10 mouse cellular contexts compared by ENCODE assay signal in the genomic region with DNA sequence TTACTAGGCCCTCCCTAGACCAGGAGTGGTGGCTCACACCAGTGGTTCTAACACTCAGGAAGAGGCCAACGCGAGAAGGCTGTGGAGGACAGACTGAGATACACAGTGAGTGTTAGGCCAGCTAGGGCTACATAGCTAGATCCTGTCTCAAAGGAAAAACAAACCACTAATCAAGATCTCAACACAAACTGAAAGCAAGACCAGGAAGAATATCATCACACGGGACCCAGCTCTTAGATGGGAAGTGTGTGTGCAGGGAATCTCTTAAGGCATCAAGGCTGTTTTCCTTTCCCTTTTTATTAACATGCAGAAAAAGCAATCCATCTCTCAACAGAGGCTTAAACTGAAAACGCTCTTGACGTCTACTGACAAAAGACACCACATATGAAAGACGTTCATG. TPM values are rescaled to one million over a fixed set of nuclear protein-coding genes. Genes with fewer than 3 reads are reported as not detected.
DNase-seq lines count a peak whose midpoint lies in the region; ATAC-seq and TF ChIP-seq lines count a peak whose summit lies in the region.
"Had no signal": no experiment of that assay in that cellular context is flagged by ENCODE, and none has a peak within 500 bp of the region (broad histone marks: within the 10 kb centered on the region; RNA-seq: fewer than 3 reads in every experiment).

No protein-coding gene starts in this region.

- no peak for TF ChIP-seq CTCF in spleen, adult 2 months (IDR thresholded peaks at IDR 0.05; ENCODE audit: extremely low read depth, insufficient read depth, insufficient read length, insufficient replicate concordance)

- TF ChIP-seq POLR2A in spleen, adult 2 months (IDR thresholded peaks at IDR 0.05; ENCODE audit: low read depth, low read length): no peak

- no peak overlapping the region; the same call in 1 of the 2 replicates for H3K27ac ChIP-seq in spleen, adult 2 months (ENCODE audit: insufficient read depth, low read length)
- peak overlapping the region; percentile 26 for H3K27ac ChIP-seq in liver, embryonic 15.5 days (replicated peaks)
- H3K27ac ChIP-seq: gastrocnemius, adult 2 months had no signal

- WGBS in spleen, adult 2 months: 18% methylated on average over 6 of the region's 6 CpGs
- 14% methylated on average over 6 of the region's 6 CpGs for WGBS in liver, embryonic 15.5 days (ENCODE audit: insufficient replicate concordance)

- peak overlapping the region; percentile 88 for H3K4me2 ChIP-seq in liver, embryonic 15.5 days

- H3K4me1 ChIP-seq in spleen, adult 2 months (ENCODE audit: control insufficient read depth, insufficient read depth, insufficient read length): peaks cover 12% of the 10 kb centered on the region
- H3K4me1 ChIP-seq in liver, embryonic 15.5 days (replicated peaks): peaks cover 57% of the 10 kb centered on the region

- peak overlapping the region; percentile 10; the same call in 1 of the 2 replicates for H3K4me3 ChIP-seq in spleen, adult 2 months (ENCODE audit: extremely low read depth, insufficient read depth, insufficient read length)
- peak overlapping the region; percentile 96 for H3K4me3 ChIP-seq in liver, embryonic 15.5 days (replicated peaks)
- H3K4me3 ChIP-seq: gastrocnemius, adult 2 months had no signal

- no peak for ATAC-seq in CD4-positive, CD25-positive, alpha-beta regulatory T cell, adult 4 months
- ATAC-seq in liver, embryonic 15.5 days (ENCODE audit: insufficient read depth): no peak

- H3K36me3 ChIP-seq in spleen, adult 2 months (ENCODE audit: control insufficient read depth, insufficient read depth, low read length): no peaks in the 10 kb centered on the region; the same call in none of the 2 replicates
- peaks cover 24% of the 10 kb centered on the region for H3K36me3 ChIP-seq in liver, embryonic 15.5 days (replicated peaks)

- H3K27me3 ChIP-seq in spleen, adult 2 months (ENCODE audit: control insufficient read depth, insufficient read depth, low read length): no peaks in the 10 kb centered on the region
- no peaks in the 10 kb centered on the region for H3K27me3 ChIP-seq in liver, embryonic 15.5 days

- peak overlapping the region; percentile 41; the same call in 1 of the 2 replicates for H3K9ac ChIP-seq in liver, embryonic 15.5 days

- peak; percentile 9 for DNase-seq in CD4-positive, CD25-positive, alpha-beta regulatory T cell, adult 2 months (ENCODE audit: low read depth, low spot score)
- DNase-seq in spleen, adult 2 months (ENCODE audit: low read depth in 1 of 2, low spot score in 2 of 2): no peak
- DNase-seq in spleen, postnatal 36 days (ENCODE audit: low spot score in 2 of 2): no peak
- DNase-seq in frontal cortex, adult 2 months (ENCODE audit: extremely low spot score in 1 of 2, low spot score in 1 of 2): no peak
- no peak for DNase-seq in left cerebral cortex, adult 8-10 months (ENCODE audit: low spot score in 2 of 2)
- DNase-seq in ovary, adult 18-20 months (ENCODE audit: low spot score): no peak
- DNase-seq: gastrocnemius, adult 2 months; thymus, postnatal 36 days had no signal

- no peaks in the 10 kb centered on the region for H3K9me3 ChIP-seq in liver, embryonic 15.5 days (replicated peaks)

RNA-seq across cellular contexts. Expression of a gene that starts 2.0 kb away (rescaled TPM):
- 10 to 100 TPM; 24.9 to 26.7 TPM for polyA plus RNA-seq in CD4-positive, CD25-positive, alpha-beta regulatory T cell, adult 4 months (2017; shearing (Covaris generic))
- 15.1 and 23.0 TPM in 2 replicates for polyA plus RNA-seq in spleen, adult 2 months (2012; rRNA removed)
- polyA plus RNA-seq in liver, embryonic 15.5 days (2015; fragmentation: Nextera tagmentation; extraction: Ambion mirVana): 6.8 and 7.2 TPM in 2 replicates
- polyA plus RNA-seq in frontal cortex, adult 2 months (2012; rRNA removed): 15.0 and 15.2 TPM in 2 replicates
- total RNA-seq in left cerebral cortex, adult 8-10 months (2022): 10 to 100 TPM; 31.4 to 40.3 (median 35.3) TPM

RNA-seq across cellular contexts. Expression of a gene that starts 11.5 kb away (rescaled TPM):
- 10 to 100 TPM; 19.2 to 31.1 TPM for polyA plus RNA-seq in CD4-positive, CD25-positive, alpha-beta regulatory T cell, adult 4 months (2017; shearing (Covaris generic))
- 12.4 and 14.4 TPM in 2 replicates for polyA plus RNA-seq in spleen, adult 2 months (2012; rRNA removed)
- 6.4 and 8.0 TPM in 2 replicates for polyA plus RNA-seq in liver, embryonic 15.5 days (2015; fragmentation: Nextera tagmentation; extraction: Ambion mirVana)
- polyA plus RNA-seq in frontal cortex, adult 2 months (2012; rRNA removed): 43.1 and 48.9 TPM in 2 replicates
- 10 to 100 TPM; 65.8 to 71.9 (median 70.1) TPM for total RNA-seq in left cerebral cortex, adult 8-10 months (2022)

RNA-seq across cellular contexts. Expression of a gene that starts 25.1 kb away (rescaled TPM):
- not detected for polyA plus RNA-seq in CD4-positive, CD25-positive, alpha-beta regulatory T cell, adult 4 months (2017; shearing (Covaris generic))
- 5.9 and 16.0 TPM in 2 replicates for polyA plus RNA-seq in spleen, adult 2 months (2012; rRNA removed)
- polyA plus RNA-seq in liver, embryonic 15.5 days (2015; fragmentation: Nextera tagmentation; extraction: Ambion mirVana): not detected in 2 replicates
- not detected in 2 replicates for polyA plus RNA-seq in frontal cortex, adult 2 months (2012; rRNA removed)
- total RNA-seq in left cerebral cortex, adult 8-10 months (2022): not detected
- total RNA-seq: gastrocnemius, adult 2 months had no signal
